Mouse (Mus musculus) CD8-positive naive resting alpha-beta T cell, adult 2 months (primary cell): ENCODE measurements at regions not wholly inside any gene's neighbourhood (a gene's known extent, or its start where the extent isn't known, plus 50 kb on each side); places are given as distances from the start of the nearest gene placed in this dataset.
"Not testable (repeated sequence)": the region's sequence is repeated elsewhere in the genome, so short reads cannot be mapped to it uniquely, and the experiment has no call there.

Source experiments
- DNase-seq, 2 experiments: peaks; one replicate each; pipeline ENCODE4 v3.0.0; 2022; ENCODE audit warnings: low read depth in 2 of 2, low spot score in 2 of 2

DNA sequence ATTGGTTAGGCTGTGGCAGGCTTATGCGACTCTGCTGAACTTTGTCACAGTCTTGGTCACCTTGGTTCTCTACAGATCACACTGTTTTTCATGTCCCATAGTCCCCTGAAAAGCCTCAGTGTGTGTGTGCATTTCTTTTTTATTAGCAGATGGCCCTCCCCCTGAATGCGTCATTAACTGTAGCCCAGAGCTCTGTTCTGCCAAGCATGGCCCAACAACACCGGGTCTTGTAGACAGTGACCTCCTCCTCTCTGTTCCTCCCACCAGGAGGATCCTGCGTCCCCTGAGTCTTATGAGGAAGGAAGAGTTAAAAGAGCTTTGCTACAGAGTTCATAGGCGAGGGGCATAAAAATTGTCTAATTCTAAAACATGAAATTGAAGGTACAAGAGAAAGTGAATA is 103.5 kb upstream of the Rpl34 start:
- DNase-seq, result no peak

DNA sequence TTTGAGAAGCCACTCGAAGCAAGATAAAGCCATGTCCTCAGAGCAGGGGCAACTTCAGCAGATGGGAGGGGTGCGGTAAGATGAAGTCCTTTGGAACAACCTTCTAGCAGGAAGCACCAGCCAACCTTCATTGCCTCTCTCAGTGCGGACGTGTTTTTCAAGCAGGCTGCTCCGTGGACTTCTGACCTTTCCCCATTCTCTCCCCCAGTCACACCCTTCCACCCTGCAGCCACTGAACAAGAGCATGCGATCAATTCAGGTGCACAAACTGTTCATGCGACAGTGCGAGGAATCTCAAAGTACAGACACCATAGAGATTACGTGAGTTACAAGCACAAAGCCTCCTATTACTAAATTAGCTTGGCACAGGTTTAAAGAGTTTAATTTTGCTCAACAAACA is 102.9 kb upstream of the Rpl34 start:
- no peak for DNase-seq

DNA sequence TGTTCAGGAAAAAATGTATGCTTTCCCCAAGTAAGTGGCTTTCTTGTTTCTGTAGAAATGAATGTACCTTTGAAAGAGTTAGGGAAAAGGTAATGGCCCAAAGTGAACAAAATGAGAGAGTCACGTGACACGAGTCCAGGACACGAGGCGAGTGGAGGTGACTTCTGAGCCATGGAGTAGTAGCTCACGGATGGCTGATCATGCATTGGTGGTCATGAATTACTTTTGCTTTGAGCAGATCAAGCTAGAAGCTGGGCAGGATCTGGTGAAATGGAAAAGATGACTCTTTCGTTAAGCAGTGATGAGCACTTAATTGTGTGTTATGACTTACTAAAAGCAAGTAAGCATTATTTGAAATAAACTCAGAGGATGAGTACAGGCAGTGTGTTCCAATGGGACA is 101.6 kb upstream of the Rpl34 start:
- no peak for DNase-seq

DNA sequence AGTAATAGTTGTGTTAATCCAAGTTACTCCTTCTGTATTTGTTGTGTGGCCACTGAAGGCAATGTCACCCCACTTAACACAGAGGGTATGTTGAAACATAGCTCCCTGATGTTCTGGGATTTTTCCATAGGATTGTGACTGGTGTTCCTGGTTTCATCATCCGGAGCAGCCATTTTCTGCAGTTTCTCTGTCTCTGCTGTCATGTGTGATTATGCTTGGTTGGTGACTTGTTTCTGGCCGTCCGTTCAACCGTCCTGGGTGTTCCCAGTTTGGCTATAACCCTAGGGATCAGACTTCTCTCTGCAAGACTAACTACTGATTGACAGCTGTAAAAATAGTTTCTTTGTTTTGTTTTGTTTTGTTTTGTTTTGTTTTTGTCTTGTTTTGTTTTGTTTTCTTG is 98.1 kb upstream of the Rpl34 start:
- no peak for DNase-seq

DNA sequence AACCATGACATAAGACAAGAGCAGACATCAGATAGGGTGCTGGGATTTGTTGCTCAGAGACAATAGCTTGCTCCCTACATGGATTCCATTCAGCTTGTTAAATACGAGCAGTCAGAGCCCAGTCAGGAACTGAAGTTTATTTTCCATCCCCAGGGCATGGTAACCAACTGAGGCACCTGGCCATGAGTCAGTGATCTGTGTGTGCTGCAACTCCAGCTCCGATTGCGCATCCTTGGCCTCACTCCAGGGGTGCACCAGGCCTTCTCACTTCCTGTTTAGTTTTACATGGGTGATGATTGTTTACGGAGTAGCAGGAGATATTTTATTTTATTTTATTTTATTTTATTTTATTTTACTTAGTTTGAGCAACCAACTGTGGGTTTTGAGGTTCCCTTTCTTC is 97.7 kb upstream of the Rpl34 start:
- DNase-seq, result no peak

DNA sequence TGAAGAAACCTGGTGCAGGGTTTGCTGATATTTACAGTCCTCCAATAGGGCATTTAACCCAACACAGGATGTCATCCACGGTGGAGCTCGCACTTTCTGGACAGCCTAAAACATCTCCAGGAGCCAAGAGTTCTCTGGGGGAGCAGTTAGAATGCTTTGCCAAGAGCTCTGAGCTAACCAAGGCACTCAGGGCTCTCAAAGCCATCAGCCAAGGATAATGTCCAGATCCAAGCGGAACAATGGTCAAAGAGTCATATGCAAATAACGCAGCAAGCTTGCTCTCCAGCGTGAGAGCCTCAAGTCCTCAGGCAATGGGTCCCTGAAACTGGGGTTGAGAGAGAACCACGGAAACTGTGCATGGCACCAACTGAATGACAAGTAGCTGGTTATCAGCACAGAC is 96.8 kb upstream of the Rpl34 start:
- DNase-seq, result no peak

DNA sequence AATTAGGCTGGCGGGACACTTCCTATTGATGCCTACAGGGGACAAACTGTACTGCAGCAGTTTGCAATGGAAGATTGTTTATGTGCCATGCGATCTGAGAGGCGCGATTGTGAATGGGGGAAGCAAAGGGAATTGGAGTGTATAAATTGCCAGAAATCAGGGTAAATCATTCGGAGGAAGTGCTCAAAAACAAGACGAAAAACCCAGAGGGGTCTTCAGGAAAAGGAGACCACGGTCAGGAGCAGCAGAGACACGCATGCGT is 89.6 kb upstream of the Rpl34 start:
- no peak for DNase-seq

DNA sequence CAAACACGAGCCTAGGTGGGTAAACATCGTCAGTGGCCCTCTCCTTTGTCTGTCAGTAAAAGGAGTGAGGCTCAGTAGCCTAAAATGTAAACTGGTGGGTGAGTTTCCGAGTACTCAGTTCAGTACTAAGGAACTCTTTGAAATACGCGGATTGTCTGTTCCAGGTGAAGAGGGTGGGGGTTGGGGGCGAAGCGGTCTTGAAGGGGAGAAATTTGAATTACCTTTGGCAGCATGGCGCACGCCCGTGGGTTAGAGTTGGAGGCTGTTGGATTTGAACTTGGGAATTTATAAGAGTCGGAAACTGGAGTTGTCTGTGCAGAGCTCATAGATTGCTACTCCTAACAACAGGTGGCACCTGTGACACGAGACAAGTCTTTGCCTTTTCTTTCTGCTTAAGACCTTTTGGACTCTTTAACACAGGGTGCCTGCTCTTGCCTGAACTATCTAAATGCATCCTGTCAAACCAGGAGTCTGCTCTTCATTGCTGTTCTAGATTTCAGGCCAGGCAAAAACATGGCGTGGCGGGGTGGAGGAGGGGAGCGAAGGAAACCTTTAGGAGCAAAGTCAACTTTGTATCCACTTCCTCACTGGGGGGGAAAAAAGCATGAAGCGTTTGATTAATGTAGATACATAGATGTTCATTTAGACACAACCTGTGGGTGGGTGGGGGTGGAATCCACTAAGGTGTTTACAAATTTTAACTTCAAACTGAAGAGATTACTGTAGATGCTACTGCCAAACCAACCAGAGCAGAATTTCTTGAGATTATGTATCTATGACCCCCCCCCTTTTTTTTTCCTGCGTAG is 89.0 kb upstream of the Rpl34 start:
- DNase-seq, result no peak

DNA sequence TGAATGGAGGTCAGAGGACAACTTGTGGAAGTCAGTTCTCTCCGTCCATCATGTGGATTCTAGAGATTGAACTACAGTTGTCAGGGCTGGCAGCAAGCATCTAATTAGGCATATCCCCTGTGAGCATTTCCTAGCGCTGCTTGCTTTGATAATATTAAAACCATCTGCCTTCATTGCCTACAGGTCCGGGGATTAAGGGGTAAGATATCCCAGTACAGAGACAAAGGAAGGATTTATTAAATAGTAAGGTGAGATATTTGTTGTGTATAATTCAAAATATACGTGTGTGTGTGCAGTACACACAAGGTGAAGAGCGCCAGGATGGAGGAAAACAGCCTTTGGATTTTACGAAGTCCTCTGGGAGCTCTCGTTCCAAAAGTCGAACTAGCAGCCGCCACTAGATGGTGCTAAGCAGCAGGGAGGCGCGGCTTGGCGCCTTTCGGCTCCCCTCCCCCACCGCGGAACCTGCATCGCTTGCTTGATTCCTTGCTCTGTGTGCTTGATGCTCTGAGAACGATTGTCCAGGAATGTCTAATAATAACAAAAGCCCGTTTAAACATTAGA is 88.4 kb upstream of the Rpl34 start:
- DNase-seq, result peak; percentile 79 to 88

DNA sequence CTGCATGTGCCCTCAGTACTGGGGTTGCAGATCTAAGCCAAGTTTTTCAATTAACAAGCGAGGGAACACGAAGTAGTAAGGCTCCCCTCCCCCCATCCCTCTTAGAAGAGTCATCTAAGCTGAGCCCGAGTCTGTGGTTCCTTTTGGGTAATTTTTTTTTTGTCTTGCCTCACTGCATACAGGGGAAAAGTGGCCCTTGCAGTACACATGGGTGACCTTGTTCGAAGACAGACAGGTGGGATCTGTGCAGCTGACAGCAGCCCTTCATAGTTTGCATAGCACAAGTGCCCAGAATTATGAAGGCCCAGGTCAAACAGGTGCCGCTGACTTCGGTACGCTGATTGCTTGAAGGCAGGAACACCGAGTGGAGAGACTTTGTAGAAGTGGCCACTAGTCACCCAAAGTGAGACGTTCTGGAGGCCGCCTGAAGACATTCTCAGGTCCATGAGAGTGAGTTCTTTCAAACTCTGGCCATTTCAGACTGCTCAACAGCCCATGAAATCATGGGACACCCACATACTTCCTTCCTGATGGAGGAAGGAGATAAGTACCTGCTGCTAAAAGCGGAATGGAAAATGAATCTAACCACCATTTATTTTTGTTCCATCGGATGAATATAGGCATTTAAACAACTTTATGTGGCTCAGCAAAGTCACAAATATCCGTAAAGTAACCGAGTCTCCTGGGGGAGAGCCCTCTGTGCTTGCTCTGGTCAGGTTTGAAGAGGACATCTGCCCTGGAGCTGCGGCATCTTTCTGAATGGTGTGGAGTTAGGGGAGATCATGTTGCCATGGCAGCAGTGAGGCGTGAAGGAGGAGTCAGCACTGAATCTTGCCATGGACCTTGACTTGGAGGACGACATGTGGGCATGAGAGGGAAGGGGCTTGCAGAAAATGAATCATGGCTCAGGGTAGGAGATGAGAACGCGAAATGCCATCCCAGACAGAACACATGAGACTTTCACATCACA is 79.8 kb upstream of the Rpl34 start:
- peak in 1 of 2 experiments; percentile 7 for DNase-seq

DNA sequence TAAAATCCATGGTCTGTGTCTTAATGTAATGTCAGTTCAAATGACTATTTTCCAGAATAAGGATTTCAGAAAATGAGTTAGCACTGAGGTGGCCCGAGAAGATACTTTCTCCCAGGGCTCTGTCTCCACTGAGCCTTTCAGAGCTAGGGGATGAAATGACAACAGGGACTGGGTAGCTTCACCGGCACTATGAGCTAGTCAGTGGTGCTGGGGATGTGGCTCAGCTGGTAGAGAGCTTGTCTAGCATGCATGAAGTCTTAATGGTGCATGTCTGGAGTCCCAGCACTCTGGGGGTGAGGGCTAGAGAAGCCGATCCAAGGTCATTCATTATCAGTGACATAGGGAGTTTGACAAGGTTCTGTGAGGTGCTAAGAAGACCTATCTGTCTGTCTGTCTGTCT is 75.1 kb upstream of the Rpl34 start:
- no peak for DNase-seq

DNA sequence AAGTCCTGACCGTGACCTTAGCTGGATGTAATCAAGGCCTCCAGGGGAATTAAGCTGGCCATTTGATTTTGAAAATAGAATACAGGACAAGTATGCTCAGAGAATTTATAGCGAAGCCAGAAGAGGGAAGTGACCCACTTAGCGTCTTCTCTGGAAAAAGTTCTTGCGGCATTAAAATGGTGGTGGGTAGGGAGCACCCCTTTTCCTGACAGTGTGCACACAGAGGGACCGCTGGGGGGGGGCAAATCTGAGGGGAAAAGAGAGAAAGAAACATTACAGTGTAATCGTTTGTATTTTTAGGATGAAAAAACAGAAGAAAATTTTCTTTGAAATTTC is 74.1 kb upstream of the Rpl34 start:
- no peak for DNase-seq

DNA sequence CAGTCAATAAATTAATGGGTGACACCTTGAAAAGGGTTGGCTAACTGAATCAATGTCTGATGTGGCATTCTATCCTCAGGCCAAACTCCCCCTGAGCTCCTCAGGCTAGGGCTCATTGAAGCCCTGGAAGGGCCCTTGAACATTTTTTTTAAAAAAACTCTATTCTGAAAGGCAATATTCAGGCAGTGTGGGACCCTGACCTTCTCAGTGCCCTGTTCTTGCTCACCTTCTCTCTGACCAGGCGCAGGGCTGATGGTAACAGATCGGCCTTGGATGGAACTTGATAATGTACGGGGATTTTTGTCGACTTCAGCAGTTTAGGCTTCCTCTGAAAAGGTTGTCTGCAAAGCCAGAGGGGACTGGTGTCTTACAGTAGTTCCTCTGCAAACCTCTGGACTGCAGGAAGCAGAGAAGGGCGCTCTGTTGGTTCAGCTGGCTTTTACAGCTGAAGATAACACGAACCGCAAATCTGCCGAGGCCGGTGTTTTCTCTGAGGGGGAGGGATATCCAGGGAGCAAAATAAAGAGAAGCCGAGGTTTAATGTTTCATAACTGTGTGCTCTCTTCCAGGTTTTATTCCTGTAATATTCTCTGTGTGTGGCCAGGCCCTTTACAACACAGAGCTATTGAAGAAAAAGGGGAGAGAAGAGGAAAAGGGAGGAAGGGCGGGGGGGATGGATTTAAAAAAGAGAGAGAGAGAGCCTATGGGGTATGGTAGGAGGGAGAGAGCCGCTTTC is 73.6 kb upstream of the Rpl34 start:
- DNase-seq, result peak; percentile 15 to 37

DNA sequence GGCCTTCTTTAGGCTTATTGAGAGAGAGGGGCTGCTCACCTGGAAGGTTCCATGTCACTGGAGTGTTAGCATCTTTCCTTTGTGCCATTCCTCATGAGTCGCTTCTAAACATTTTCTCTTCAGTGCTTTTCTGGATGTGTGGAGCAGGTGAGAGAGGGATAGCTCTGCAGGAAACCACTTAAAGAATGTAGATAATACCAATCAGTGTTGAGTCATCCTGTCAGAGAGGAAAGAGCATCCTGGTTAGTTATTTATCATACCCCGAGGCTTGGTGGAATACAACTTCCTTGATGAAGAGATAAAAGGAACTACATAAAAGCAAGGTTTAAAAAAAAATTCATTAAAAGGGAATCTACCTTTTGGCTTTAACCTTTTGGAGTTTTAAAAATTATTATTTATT is 69.8 kb upstream of the Rpl34 start:
- no peak for DNase-seq

DNA sequence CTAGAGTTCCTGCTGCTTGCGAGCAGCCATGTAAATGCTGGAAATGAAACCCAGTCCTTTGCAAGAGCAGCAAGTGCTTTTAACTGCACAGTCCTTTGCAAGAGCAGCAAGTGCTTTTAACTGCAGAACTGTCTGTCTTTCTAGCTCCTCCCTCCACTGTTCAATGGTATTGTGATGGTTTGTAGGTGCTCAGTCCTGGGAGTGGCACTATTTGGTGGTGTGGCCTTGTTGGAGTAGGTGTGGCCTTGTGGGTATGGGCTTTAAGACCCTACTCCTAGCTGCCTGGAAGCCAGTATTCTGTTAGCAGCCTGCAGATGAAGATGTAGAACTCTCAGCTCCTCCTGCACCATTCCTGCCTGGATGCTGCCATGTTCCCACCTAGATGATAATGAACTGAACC is 67.8 kb upstream of the Rpl34 start:
- not testable (repeated sequence) for DNase-seq

DNA sequence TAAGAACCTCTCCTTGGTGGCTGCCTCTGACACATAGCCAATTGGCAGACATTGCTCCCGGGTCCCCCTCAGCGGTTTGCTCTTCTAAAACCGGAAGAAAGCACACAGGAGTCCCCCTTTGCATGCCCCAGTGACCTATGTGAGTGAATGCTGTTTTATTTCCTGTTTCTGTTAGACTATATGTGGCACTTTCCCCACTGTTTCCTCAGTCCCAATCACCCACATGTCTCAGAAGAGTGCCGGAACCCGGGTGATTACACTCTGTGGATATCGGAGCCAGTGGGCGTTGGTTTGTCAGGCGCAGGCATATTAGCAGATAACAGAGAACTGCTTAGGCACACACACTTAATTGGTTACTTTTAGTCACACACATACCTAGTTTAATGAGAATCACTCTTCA is 66.3 kb upstream of the Rpl34 start:
- DNase-seq, result peak; percentile 16 to 33

DNA sequence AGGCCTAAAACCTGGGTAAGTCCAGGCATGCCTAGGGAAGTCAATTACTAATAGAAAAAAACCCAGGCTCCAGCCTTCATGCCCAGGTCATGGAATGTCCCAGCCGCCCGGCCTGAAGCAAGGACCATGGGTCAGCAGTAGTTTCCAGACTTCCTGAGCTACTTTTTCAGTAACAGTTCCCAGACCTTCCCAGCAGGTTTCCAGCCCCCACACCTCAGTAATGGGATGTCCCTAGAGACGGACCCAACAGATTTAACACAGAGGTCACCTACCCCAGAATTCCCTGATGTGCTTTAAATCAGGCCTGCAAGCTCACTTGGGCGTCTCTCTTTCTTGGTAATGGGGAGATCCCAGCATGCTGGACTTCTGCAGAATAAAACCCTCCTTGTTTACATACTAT is 65.2 kb upstream of the Rpl34 start:
- DNase-seq, result no peak

DNA sequence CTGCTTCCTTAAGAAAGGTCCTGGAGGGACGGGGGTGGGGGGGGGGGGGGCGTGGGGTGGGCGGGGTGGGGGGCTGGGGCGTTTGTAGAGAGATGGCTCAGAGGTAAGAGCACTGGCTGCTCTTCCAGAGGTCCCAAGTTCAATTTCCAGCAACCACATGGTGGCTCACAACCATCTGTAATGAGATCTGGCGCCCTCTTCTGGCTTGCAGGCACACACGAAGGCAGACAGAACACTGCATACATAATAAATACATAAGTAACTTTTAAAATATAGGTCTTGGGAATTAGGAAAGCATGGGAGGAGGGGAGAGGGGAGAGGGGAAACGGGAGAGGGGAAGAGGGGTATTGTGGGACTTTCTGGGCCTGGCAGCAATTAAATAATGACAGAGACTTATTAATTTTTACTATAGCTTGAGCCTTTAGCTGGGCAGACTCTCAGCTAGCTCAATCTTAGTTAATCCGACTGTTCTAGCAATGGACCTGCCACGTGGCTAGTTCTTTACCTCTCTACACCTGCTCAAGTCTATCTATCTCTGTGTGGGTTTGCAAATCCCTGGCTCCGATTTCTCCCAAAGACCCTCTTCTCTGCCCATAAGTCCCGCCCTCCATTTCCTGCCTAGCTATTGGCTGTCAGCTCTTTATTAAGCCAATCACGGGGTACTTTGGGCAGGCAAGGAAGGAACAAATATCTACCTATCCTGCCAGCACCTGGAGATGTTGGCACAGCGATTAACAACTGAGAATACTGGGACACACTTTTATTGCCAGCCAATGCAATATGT is 64.1 kb upstream of the Rpl34 start:
- peak in 1 of 2 experiments; percentile 20 for DNase-seq

DNA sequence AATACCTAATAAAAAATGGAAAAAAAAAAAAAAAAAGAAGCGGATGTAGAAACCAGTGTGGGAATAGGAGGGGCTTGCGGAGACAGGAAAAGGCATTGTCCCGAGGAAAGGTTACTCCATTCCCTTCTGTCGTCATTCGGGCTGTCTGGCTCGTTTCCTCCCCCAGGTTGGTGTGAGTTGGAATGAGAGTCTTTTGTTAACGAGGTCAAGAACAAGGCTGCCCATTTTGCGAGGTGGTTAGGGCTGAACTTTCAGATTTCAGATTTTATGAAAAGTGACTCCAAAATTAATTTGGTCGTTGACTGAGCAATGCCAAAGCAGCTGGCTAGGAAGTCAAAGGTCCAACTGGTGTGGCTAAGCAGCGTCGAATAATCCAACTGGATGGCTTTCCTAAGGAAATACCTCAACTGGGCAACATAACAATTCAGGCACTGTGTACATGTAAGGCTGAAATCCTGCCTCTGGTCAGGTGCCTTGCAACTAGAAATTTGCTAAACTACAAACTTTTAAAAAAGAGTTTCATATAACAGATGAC is 50.6 kb upstream of the Rpl34 start:
- DNase-seq, result no peak
